Comparison of ENCODE assay signal across 8 mouse cellular contexts in genomic region chr14:45463599-45463998, GRCm38 (mm10). TPM values are rescaled to one million over a fixed set of nuclear protein-coding genes. Genes with fewer than 3 reads are reported as not detected.
DNase-seq lines count a peak whose midpoint lies in the region; ATAC-seq and TF ChIP-seq lines count a peak whose summit lies in the region.

No protein-coding gene starts in this region.

- no peaks in the 10 kb centered on the region for H3K9me3 ChIP-seq in E14TG2a.4 (ENCODE audit: low read length)
- no peaks in the 10 kb centered on the region for H3K9me3 ChIP-seq in heart, embryonic 15.5 days (replicated peaks)
- no peaks in the 10 kb centered on the region for H3K9me3 ChIP-seq in kidney, postnatal 0 days (replicated peaks; ENCODE audit: low read length)

- peaks cover 82% of the 10 kb centered on the region for H3K4me1 ChIP-seq in E14TG2a.4 (replicated peaks; ENCODE audit: low read depth, low read length)
- peaks cover 26% of the 10 kb centered on the region for H3K4me1 ChIP-seq in heart, embryonic 15.5 days (replicated peaks)
- 0 out of 2 replicates have a peak, but pooled peaks cover 11% of the 10 kb centered on the region for H3K4me1 ChIP-seq in kidney, postnatal 0 days (replicated peaks; ENCODE audit: insufficient read depth, low read length)

- peak; percentile 77 for ATAC-seq in heart, embryonic 15.5 days (replicated peaks; ENCODE audit: insufficient number of reproducible peaks, insufficient read depth, low FRiP score, low read depth)
- peak; percentile 86 for ATAC-seq in kidney, postnatal 0 days (replicated peaks; ENCODE audit: low FRiP score, low read depth)
- no peak for ATAC-seq in erythroid progenitor cell, adult 5-6 weeks (replicated peaks; ENCODE audit: low FRiP score, poor library complexity, severe bottlenecking)

- 0 out of 2 replicates have a peak overlapping the region, but pooled peaks have one; percentile 11 for H3K4me2 ChIP-seq in heart, embryonic 15.5 days
- peak overlapping the region; percentile 10; the same call in 1 of the 2 replicates for H3K4me2 ChIP-seq in kidney, postnatal 0 days (ENCODE audit: low read length)

- peak overlapping the region; percentile 57 for H3K4me3 ChIP-seq in E14TG2a.4 (replicated peaks; ENCODE audit: low read length)
- H3K4me3 ChIP-seq in heart, embryonic 15.5 days = no peak overlapping the region
- no peak overlapping the region for H3K4me3 ChIP-seq in kidney, postnatal 0 days (replicated peaks; ENCODE audit: low read depth, low read length)

- peak overlapping the region; percentile 82 for H3K27ac ChIP-seq in heart, embryonic 15.5 days
- peak overlapping the region; percentile 83 for H3K27ac ChIP-seq in kidney, postnatal 0 days

- 9% methylated on average over 10 of the region's 10 CpGs for WGBS in heart, embryonic 15.5 days
- WGBS in kidney, postnatal 0 days = 13% methylated on average over 10 of the region's 10 CpGs

- peaks cover 78% of the 10 kb centered on the region for H3K36me3 ChIP-seq in E14TG2a.4 (ENCODE audit: insufficient read depth, low read length)
- H3K36me3 ChIP-seq in heart, embryonic 15.5 days = peaks cover 84% of the 10 kb centered on the region
- H3K36me3 ChIP-seq in kidney, postnatal 0 days (ENCODE audit: insufficient read depth, low read length) = peaks cover 60% of the 10 kb centered on the region

- DNase-seq in adrenal gland, postnatal 36 days = peak; percentile 73 to 77
- peak; percentile 94 for DNase-seq in kidney, postnatal 0 days (ENCODE audit: low spot score)
- peak; percentile 73 to 83 for DNase-seq in lung, postnatal 4 days
- DNase-seq in spleen, postnatal 4 days (ENCODE audit: low spot score in 2 of 2) = no peak
- DNase-seq in layer of hippocampus, adult 11-12 months (ENCODE audit: low spot score) = no peak

- H3K27me3 ChIP-seq in E14TG2a.4 (ENCODE audit: insufficient read depth, low read length) = no peaks in the 10 kb centered on the region
- no peaks in the 10 kb centered on the region for H3K27me3 ChIP-seq in heart, embryonic 15.5 days
- no peaks in the 10 kb centered on the region for H3K27me3 ChIP-seq in kidney, postnatal 0 days (ENCODE audit: insufficient read depth, low read length)

- H3K9ac ChIP-seq in heart, embryonic 15.5 days = no peak overlapping the region
- no peak overlapping the region for H3K9ac ChIP-seq in kidney, postnatal 0 days (ENCODE audit: low read depth, low read length)

- TF ChIP-seq CTCF in E14TG2a.4 (conservative IDR thresholded peaks at IDR 0.05; ENCODE audit: low read length) = no peak
- TF ChIP-seq CTCF in kidney, postnatal 0 days (IDR thresholded peaks at IDR 0.05; ENCODE audit: low read depth) = no peak

RNA-seq across cellular contexts. Expression of gene Gnpnat1, which starts 58.9 kb away (rescaled TPM):
- total RNA-seq in adrenal gland, postnatal 36 days (2021) = 10 to 100 TPM; 31.1 to 35.8 TPM
- 21.8 and 21.9 TPM in 2 replicates for polyA plus RNA-seq in heart, embryonic 15.5 days (2015; fragmentation: Nextera tagmentation; extraction: Ambion mirVana)
- polyA plus RNA-seq in kidney, postnatal 0 days (2015; fragmentation: Nextera tagmentation; extraction: Ambion mirVana) = 79.0 and 83.3 TPM in 2 replicates
- 6.7 and 25.6 TPM in 2 replicates for total RNA-seq in erythroid progenitor cell, adult 5-6 weeks (2015; ENCODE audit: low replicate concordance)
- 0.45 and 3.1 TPM in 2 replicates for total RNA-seq in erythroid progenitor cell, adult 5-6 weeks (2017; ENCODE audit: low replicate concordance)

Comparison
In these comparisons a context has a peak if more than half of its experiments do, and no peak if none do; other contexts are left out.
1. DNase-seq: peak in adrenal gland, postnatal 36 days (2 of 2), kidney, postnatal 0 days (single experiment) and lung, postnatal 4 days (2 of 2); none in spleen, postnatal 4 days (0 of 2) and layer of hippocampus, adult 11-12 months (single experiment).